Mouse (Mus musculus) forebrain, embryonic 12.5 days (tissue): ENCODE measurements around the gene Tec. TPM values are rescaled to one million over a fixed set of nuclear protein-coding genes. Genes with fewer than 3 reads are reported as not detected.

Experiments
- ATAC-seq: fragments of 200-750 bp; cut with Nextera tagmentation; 2 replicates; pipeline ENCODE4 v1.8.0; 2017; ENCODE audit warnings: moderate TSS enrichment; ENCODE audit not compliant: low FRiP score
- H3K27ac ChIP-seq: fragments of 300-500 bp; sonication (generic); 2 replicates; pipeline ENCODE4 v1.5.1; 2016; ENCODE audit warnings: mild to moderate bottlenecking
- H3K27me3 ChIP-seq: fragments of 300-500 bp; sonication (generic); 2 replicates; pipeline ENCODE4 v1.6.1; 2016; ENCODE audit warnings: mild to moderate bottlenecking
- H3K36me3 ChIP-seq: fragments of 300-500 bp; sonication (generic); replicated peaks from 2 replicates; pipeline ENCODE4 v1.6.1; 2016; ENCODE audit warnings: mild to moderate bottlenecking
- H3K4me1 ChIP-seq: fragments of 300-500 bp; sonication (generic); 2 replicates; pipeline ENCODE4 v1.6.1; 2016
- H3K4me2 ChIP-seq: fragments of 300-500 bp; sonication (generic); 2 replicates; pipeline ENCODE4 v1.6.1; 2016; ENCODE audit warnings: mild to moderate bottlenecking, moderate library complexity
- H3K4me3 ChIP-seq: fragments of 300-500 bp; sonication (generic); replicated peaks from 2 replicates; pipeline ENCODE4 v1.5.1; 2016; ENCODE audit warnings: mild to moderate bottlenecking
- H3K9ac ChIP-seq: fragments of 300-500 bp; sonication (generic); 2 replicates; pipeline ENCODE4 v1.6.1; 2016; ENCODE audit warnings: mild to moderate bottlenecking
- H3K9me3 ChIP-seq: fragments of 300-500 bp; sonication (generic); 2 replicates; pipeline ENCODE4 v1.6.1; 2016
- WGBS: fragments of 180-500 bp; shearing (Covaris S2); methylation state at CpG from one replicate; pipeline ENCODE4 v1.1.7; 2016; 5-methylcytosine and 5-hydroxymethylcytosine counted together
- polyA plus RNA-seq: library from polyadenylated mRNA; unstranded; fragments of >200 nt; fragmentation: Nextera tagmentation; extraction: Ambion mirVana; gene quantifications from 2 replicates; pipeline ENCODE4 v1.2.1, GENCODE M21; 2016

Gene Tec
- polyA plus RNA-seq: 3.1 and 3.4 TPM in 2 replicates

DNA sequence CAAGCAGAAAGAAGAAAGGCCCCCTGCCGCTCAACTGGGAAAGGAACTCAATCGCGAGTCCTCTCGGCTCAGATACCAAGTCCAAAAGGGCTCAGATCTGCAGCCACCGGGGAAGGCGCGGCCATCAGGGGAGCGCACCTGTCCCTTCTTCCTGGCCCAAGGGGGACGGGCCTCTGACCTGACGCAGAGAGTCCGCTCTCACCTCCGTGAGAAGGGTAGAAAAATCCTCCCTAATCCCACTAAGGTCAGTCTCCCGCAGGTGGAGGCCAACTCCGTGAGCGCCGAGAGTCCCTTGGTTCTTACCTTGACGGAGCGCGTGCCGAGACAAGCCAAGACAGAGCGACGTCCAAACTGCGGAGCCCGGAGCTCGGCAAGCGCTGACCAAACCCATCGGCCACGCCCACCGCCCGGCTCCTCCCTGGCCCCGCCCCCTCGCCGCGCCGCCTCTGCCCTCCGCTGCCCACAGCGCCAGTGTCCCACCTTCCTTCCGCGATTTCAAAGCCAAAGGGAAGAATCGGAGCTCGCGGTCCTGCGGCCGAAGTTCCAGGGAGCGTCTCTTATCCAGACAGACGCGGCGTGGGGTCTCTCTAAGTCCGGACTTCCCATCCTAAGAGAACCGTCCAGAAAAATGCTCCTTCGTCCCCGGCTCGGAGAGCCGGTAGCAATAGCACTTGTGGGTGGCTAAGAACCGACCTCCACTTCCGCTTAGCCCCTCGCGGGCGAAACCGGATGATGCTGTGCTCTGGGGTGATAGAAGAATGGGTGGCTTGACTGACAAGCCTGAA is at the start of gene Tec:
TSS of gene Tec (minus strand) at position 393 of the 785 bp plus-strand sequence.
- peak within 1 kb of the TSS; percentile 52 for H3K4me3 ChIP-seq
- peaks cover 10% of the 10 kb centered on the region for H3K4me1 ChIP-seq
- WGBS: under 1% methylated on average over 56 of the region's 60 CpGs
- H3K9ac ChIP-seq: peak within 1 kb of the TSS; percentile 62
- peak within 1 kb of the TSS; percentile 87 for H3K4me2 ChIP-seq
- no peaks in the 10 kb centered on the region for H3K9me3 ChIP-seq
- no peak within 1 kb of the TSS for H3K27ac ChIP-seq
- H3K27me3 ChIP-seq: peaks cover 36% of the 10 kb centered on the region
- no peaks in the 10 kb centered on the region for H3K36me3 ChIP-seq
- peak; percentile 97 for ATAC-seq

DNA sequence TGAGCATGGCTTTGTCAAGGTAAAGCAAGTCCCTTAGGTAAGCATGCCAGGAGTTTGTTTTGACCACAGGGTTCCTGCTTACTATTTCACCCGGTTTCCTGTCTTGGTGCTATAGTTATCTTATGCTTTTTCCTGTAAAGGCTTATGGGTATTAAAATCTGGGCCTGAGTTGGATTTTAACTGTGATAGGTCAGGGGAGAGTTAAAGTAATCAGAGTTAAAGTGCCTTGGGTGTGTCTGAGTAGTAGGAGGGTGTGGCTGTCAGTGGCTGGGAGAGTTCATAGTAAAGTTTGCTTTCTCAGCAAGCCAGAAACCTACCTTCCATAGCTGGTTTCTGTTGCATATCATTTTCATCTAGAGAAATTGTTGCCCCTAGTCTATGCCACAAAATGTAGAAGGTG is 48.6 kb upstream of the Tec start:
- peak overlapping the region; percentile 96 for H3K9ac ChIP-seq

DNA sequence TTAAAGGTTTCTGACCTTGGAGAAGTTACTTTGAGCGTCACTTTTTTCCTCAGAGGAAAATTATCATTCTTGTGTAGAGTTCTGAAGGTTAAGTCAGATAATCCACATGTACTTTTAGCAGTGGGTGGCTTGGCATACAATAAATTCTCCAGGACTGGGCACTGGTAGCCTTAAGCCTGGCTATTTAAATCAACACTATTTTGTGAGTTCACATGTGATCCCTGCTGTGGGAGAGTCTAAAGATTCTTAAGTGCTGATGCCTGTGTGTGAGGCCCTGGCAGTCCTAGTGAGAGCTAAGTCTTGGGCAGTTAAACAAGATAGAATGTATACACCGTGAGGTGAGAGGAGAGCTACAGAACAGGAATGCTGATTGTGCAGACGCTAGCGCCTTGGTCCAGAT is 47.8 kb upstream of the Tec start:
- no peak for ATAC-seq
- H3K27ac ChIP-seq: no peak overlapping the region

More for the DNA sequence above, 48.6 kb upstream of the Tec start:
- Histone ChIP-seq H3K9me3 (no peaks in the 10 kb centered on the region), H3K4me3 (no peak overlapping the region), H3K36me3 (peaks cover 7% of the 10 kb centered on the region), H3K4me2 (peak overlapping the region; percentile 56), H3K27me3 (no peaks in the 10 kb centered on the region), H3K27ac (no peak overlapping the region), H3K4me1 (peaks cover 29% of the 10 kb centered on the region)
- ATAC-seq: no peak
- 54% methylated on average over 1 of the region's 1 CpGs for WGBS

DNA sequence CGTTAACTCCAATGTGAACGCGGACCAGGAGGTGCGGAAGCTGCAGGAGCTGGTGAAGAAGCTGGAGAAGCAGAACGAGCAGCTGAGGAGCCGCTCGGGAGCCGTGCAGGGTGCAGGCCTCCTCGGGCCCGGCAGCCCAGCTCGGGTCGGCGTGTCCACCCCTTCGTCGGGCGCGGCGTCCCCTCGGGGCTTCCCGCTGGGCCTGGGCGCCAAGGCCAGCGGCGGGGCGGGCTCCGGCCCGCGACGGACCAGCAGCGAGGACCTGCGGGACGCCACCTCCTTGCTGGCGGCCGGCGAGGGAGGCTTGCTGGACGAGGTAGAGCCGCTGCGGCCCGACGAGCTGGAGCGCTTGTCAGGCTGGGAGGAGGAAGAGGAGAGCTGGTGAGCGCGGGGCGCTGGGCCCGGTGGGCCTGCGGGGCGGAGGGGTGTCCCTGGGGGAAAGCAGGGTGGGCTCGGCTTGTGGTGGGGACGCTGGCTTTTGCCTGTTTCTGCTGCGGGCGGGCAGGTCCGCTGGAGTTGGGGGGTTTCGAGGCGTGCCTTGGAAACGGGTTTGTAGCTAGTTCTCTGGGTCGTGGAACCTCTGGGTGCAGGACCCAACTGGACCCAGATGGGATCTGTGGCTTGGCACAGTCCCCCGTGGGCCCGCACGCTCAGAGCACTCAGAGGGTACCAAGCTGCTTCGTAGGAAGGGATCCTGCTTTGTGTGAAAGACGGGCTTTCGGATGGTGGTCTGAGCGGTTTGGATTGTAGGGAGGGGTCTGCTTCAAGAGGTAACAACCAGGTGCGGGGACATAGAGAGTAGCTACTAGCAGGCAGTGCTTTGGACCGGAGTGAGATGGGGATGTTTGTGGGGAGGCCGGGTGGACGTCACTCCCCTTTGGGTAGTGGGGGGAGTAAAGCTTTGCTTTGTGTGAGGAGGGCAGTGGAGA is 46.6 kb upstream of the Tec start:
- no peaks in the 10 kb centered on the region for H3K9me3 ChIP-seq
- H3K9ac ChIP-seq: peak overlapping the region; percentile 96
- WGBS: 0% methylated on average over 60 of the region's 66 CpGs
- H3K27ac ChIP-seq: peak overlapping the region; percentile 98
- peaks cover 29% of the 10 kb centered on the region for H3K4me1 ChIP-seq
- H3K4me3 ChIP-seq: peak overlapping the region; percentile 98
- no peaks in the 10 kb centered on the region for H3K36me3 ChIP-seq
- no peaks in the 10 kb centered on the region for H3K27me3 ChIP-seq
- peak overlapping the region; percentile 56 for H3K4me2 ChIP-seq
- ATAC-seq: peak; percentile 61

More for the DNA sequence above, 47.8 kb upstream of the Tec start:
- Histone ChIP-seq H3K9ac (peak overlapping the region; percentile 96), H3K4me3 (peak overlapping the region; percentile 98), H3K36me3 (peaks cover 1% of the 10 kb centered on the region; the same call in 1 of the 2 replicates), H3K4me1 (peaks cover 29% of the 10 kb centered on the region), H3K27me3 (no peaks in the 10 kb centered on the region), H3K9me3 (no peaks in the 10 kb centered on the region), H3K4me2 (peak overlapping the region; percentile 56)
- WGBS: 29% methylated on average over 4 of the region's 4 CpGs

DNA sequence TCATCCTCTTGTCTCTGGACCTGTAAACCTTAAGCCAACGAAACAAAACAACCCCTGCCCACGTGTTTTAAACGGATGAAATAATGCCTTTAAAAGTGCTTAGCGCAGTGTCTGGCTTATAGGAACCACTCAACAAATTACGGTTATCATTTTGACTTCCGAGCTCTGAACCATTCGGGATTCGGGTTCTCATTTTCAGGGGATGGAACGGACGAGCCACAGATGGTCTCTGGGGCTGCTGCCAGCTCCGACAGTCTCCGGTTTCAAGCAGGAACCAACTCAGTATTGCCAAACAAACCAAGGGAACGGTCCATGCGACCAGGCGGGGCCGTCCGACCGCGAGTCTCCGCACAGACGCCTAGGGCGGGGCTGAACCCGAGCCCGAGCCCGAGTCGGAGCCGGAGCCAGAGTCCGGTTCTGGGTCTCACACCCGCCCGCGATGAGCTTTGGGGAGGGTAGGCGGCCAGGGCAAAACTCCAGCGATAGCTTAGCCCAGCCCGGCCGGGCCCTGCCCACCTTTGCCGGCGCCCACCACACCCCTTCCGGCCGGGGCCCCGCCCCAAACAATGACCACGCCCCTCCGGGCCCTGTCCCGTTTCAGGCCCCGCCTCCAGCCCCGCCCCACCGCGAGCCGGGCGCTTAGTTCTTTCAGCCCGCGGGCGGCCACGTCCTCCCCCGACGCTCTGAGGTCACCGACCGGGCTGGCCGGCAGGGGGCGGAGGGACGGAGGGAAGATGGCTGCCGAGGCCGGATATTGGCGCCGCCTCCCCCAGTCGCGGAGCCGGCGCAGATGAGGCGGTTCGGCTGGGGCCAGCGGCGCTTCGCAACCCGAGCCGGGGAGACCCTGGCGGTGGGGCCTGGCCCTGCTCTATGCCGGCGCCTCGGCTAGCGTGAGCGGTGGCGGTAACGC is 45.6 kb upstream of the Tec start, which contains the start of gene Slain2:
TSS of gene Slain2 (plus strand) at position 657 of the 910 bp plus-strand sequence.
- peak within 1 kb of the TSS; percentile 98 for H3K27ac ChIP-seq
- no peaks in the 10 kb centered on the region for H3K36me3 ChIP-seq
- peak within 1 kb of the TSS; percentile 56 for H3K4me2 ChIP-seq
- H3K4me1 ChIP-seq: peaks cover 26% of the 10 kb centered on the region
- no peaks in the 10 kb centered on the region for H3K27me3 ChIP-seq
- ATAC-seq: peak; percentile 94
- WGBS: under 1% methylated on average over 79 of the region's 83 CpGs
- H3K4me3 ChIP-seq: peak within 1 kb of the TSS; percentile 98
- peak within 1 kb of the TSS; percentile 96 for H3K9ac ChIP-seq
- H3K9me3 ChIP-seq: no peaks in the 10 kb centered on the region

DNA sequence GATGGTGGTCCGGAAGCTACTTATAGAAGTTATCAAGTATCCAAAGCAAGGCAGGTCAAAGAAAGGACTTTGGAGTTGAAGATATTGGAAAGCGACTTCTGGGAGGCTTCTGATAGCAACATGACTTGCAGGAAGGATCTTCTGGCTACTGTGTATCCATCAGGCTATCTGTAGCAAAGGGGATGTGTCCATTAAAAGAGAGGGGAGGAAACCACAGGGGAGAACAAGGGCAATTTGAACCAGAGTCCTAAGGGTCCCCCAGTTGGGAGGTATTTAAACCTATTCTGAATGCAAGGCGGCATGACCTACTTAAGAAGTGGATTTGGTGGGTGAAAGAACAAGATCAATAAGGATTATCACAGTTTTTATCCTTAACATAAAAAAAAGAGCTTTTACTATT is 43.0 kb upstream of the Tec start:
- ATAC-seq: no peak
- Histone ChIP-seq H3K4me2 (no peak overlapping the region), H3K27ac (no peak overlapping the region), H3K36me3 (no peaks in the 10 kb centered on the region), H3K9me3 (no peaks in the 10 kb centered on the region), H3K4me1 (peaks cover 12% of the 10 kb centered on the region), H3K27me3 (no peaks in the 10 kb centered on the region; the same call in 1 of the 2 replicates), H3K9ac (no peak overlapping the region), H3K4me3 (no peak overlapping the region)
- WGBS: 81% methylated on average over 3 of the region's 3 CpGs

DNA sequence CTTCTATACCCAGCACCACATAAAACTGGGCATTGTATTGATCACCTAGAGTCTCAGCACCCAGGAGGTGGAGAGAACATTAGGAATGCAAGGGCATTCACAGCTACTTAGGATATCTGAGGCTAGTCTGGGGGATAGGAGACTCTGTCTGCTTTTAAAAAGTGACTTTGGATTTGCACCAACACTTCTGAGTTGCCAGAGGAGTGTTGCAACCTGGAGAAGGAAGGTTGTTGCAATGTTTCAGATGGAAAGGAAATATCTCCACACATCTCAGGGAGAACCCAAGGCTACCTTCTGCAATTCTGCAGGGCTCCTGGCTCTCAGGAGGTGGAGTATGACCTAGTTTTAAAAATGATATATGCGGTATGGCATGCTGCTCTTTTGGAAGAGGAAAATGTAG is 42.1 kb upstream of the Tec start:
- no peak overlapping the region for H3K4me2 ChIP-seq
- no peak overlapping the region for H3K4me3 ChIP-seq
- H3K9ac ChIP-seq: no peak overlapping the region
- H3K4me1 ChIP-seq: peaks cover 7% of the 10 kb centered on the region
- no peaks in the 10 kb centered on the region for H3K9me3 ChIP-seq
- H3K27me3 ChIP-seq: no peaks in the 10 kb centered on the region; the same call in 1 of the 2 replicates
- ATAC-seq: no peak
- H3K27ac ChIP-seq: no peak overlapping the region
- 92% methylated on average over 1 of the region's 1 CpGs for whole genome bisulfite sequencing
- no peaks in the 10 kb centered on the region for H3K36me3 ChIP-seq

DNA sequence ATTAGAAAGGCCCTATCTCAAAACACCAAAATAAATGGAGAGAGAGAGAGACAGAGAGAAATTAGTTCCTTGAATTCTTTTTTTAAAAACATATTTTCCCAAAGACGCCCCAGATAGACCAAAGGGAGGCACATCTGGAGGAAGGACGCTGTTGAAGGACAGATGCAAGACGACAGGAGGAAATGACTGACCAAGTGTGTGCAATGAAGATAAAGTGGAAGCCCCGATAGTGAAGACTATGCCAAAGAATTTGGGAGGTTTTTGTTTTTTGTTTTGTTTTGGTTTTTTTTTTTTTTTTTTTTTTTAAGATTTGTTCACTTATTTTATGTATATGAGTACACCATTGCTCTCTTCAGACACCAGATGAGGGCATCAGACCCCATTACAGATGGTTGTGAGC is 41.1 kb upstream of the Tec start:
- Histone ChIP-seq H3K4me1 (peaks cover 7% of the 10 kb centered on the region), H3K9ac (no peak overlapping the region), H3K4me3 (no peak overlapping the region), H3K27me3 (no peaks in the 10 kb centered on the region; the same call in 1 of the 2 replicates), H3K4me2 (no peak overlapping the region), H3K36me3 (no peaks in the 10 kb centered on the region), H3K9me3 (no peaks in the 10 kb centered on the region), H3K27ac (no peak overlapping the region)
- WGBS: 88% methylated on average over 4 of the region's 4 CpGs
- ATAC-seq: no peak

DNA sequence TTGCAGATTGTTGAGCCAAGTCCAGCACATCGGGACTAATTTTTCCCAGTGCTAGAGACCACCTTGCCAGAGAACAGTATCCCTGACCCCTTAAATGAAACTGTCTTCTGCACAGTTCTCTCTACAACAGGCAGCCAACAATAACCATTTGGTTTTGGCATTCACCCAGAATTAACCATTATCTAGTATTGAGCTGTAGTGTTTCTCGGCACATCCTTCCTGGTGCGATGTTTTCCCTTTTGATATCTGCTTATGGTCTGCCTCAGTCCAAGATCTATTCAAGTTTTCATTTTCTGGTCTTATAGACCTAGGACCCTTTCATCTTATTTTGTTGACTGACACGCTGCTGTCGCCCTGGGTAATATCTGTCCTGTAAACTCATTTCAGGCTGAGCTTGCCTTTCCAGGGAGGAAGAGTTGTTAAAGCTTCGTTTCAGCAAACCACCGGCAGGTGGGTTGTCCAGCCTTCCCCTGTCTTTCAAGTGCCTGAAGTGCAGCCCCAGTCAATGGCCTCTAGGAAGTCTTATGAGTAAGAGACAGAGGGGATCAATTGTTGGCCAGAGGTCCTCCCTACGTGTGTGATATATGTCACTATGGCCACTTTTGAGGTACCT is 40.1 kb upstream of the Tec start:
- 85% methylated on average over 8 of the region's 8 CpGs for WGBS

DNA sequence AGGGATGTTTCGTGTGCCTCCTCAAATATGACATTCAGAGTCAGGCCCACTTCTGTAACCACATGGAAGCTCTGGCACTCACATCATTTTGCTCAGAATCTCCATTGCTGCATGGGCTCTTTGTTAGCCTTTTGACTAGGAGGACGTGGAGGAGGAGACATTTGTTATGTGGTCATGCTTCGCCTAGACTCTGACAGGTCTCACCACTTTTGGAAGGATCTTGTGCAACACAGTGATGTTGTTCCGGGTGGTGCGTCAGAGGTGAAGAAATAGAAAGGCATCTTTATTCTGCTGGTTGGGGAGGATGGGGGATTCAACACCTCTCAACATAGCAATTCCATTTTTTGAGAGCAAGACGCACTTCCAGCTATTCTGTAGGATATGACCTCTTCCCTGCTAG is 39.1 kb upstream of the Tec start:
- Histone ChIP-seq H3K27ac (no peak overlapping the region), H3K4me1 (no peaks in the 10 kb centered on the region), H3K9ac (no peak overlapping the region), H3K9me3 (no peaks in the 10 kb centered on the region), H3K27me3 (peaks cover 4% of the 10 kb centered on the region; the same call in 1 of the 2 replicates), H3K4me2 (no peak overlapping the region), H3K36me3 (no peaks in the 10 kb centered on the region), H3K4me3 (no peak overlapping the region)
- ATAC-seq: no peak
- WGBS: 86% methylated on average over 6 of the region's 6 CpGs

More for the DNA sequence above, 40.1 kb upstream of the Tec start:
- no peak for ATAC-seq
- H3K9me3 ChIP-seq: no peaks in the 10 kb centered on the region
- no peaks in the 10 kb centered on the region for H3K36me3 ChIP-seq
- no peak overlapping the region for H3K4me2 ChIP-seq
- H3K9ac ChIP-seq: no peak overlapping the region
- H3K27ac ChIP-seq: no peak overlapping the region
- peaks cover 6% of the 10 kb centered on the region for H3K4me1 ChIP-seq
- H3K4me3 ChIP-seq: no peak overlapping the region
- H3K27me3 ChIP-seq: no peaks in the 10 kb centered on the region; the same call in 1 of the 2 replicates
